Mouse (Mus musculus) heart, adult 2 months (tissue): ENCODE measurements around the gene Mlycd.

Experiments used
- CTCF ChIP-seq: fragments of 200-600 bp; IDR thresholded peaks from 2 replicates; pipeline ENCODE4 v1.8.1; 2022; ENCODE audit warnings: antibody characterized with exemption, mild to moderate bottlenecking, moderate library complexity
- POLR2A ChIP-seq: fragments of 200-500 bp; IDR thresholded peaks from 2 replicates; pipeline ENCODE4 v1.6.1; 2011; ENCODE audit warnings: mild to moderate bottlenecking, low read depth, low read length, control low read depth; ENCODE audit not compliant: insufficient read depth

DNA sequence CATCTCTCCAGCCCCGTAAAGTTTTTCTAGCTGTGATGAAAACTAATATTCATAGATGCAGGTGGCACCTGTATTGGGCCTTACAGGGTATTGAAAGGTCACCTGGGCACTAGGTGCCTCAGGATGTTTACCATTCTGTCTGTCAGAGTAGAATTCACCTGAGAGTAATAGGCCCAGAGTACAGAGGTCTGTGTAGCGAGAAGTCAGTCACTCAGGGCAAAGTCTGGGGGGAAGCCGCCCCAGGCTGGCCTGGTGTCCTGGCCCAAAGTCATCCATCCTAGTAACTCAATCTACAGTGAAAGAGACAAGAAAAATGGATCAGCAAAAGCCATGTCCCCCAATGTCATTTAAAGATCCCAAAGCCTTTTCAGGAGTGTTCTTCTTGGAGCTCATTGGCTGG, 6.2 kb downstream of the Mlycd start:
- TF ChIP-seq CTCF: no peak
- TF ChIP-seq POLR2A: no peak
